Mouse (Mus musculus) adrenal gland, adult 18-20 months (tissue): ENCODE measurements around the gene Nrl. TPM values are rescaled to one million over a fixed set of nuclear protein-coding genes. Genes with fewer than 3 reads are reported as not detected.
A peak's percentile ranks its signal among the peaks of the same experiment; 100 is the strongest.

ENCODE experiments used
- DNase-seq, 2 experiments: peaks; one replicate each; pipeline ENCODE4 v3.0.0; 2021 to 2022; ENCODE audit warnings: low spot score in 2 of 2
- total RNA-seq, 2 experiments: library from RNA; stranded (reverse); gene quantifications; 1 replicate in 1 of 2; 2 replicates in 1 of 2; pipeline ENCODE4 v1.2.3; 2021

The Nrl gene
- total RNA-seq, 2 experiments from 2014 or later, result not detected

DNA sequence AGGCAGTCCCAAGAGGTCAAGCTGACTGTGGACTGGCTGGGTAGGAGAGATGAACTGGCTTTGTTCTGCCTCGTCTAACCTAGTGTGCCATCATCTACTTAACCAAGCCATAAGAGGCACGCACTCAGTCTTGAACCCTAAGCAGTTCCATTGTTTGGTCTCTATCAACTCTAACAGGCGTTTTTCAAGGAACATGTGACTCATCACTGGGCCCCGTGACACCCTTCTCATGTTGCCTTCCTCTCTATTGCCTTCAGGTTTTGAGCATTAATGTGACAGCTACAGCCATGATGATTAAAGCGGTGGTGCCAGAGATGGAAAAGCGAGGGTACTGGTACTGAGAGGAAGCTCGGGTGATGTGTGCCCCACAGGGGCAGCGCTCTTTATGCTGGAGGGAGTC lies 37.9 kb downstream of the Nrl start:
- DNase-seq, result no peak

DNA sequence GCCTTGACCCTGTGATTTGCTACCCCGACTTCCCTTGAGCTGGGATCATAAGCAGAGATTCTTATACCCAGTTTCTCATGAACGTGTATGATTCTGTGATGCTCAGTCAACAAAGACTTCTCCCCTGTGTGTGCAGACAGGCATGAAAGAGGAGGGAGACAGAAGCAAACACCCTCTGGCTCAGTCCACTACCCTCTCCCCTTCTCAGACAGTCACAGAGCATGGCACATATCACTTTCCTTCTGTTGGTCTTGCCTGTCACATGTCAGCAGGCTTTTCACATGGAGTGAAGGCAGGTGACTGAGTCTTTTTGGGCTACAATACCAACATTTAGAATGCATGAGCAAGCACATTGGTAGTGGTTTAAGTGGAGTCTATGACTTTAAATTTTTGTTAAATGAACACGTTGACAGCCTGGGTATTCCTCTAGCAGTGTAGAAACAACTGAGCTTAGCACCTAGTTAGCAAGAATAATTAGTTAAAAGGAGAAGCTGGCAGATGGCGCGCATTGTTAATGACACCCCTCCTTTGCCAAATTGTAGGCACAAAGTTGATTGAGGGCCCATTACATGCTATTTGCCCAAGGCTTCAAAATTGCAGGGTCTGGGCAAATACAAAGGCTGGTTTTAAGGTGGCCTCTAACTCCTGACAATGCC lies 40.2 kb downstream of the Nrl start:
- no peak for DNase-seq

DNA sequence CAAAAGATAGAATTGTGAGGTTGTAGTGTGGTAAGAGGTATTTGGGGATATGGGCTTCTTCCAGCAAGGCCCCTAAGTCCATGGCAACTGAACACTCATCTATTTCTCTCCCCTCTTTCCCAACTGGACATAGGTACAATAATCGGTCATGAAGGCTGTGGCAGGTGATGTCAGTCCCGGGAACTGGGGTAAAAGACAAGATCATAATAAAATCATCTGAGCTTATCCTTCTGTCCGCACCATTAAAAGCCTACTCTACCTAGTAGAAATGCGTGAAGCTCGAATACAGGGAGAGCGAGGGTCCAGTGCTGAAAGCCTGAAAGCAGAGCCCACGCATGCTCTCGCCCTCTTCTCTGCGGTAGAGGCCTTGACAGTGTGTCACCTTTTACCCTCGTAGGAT lies 45.2 kb downstream of the Nrl start:
- no peak for DNase-seq

DNA sequence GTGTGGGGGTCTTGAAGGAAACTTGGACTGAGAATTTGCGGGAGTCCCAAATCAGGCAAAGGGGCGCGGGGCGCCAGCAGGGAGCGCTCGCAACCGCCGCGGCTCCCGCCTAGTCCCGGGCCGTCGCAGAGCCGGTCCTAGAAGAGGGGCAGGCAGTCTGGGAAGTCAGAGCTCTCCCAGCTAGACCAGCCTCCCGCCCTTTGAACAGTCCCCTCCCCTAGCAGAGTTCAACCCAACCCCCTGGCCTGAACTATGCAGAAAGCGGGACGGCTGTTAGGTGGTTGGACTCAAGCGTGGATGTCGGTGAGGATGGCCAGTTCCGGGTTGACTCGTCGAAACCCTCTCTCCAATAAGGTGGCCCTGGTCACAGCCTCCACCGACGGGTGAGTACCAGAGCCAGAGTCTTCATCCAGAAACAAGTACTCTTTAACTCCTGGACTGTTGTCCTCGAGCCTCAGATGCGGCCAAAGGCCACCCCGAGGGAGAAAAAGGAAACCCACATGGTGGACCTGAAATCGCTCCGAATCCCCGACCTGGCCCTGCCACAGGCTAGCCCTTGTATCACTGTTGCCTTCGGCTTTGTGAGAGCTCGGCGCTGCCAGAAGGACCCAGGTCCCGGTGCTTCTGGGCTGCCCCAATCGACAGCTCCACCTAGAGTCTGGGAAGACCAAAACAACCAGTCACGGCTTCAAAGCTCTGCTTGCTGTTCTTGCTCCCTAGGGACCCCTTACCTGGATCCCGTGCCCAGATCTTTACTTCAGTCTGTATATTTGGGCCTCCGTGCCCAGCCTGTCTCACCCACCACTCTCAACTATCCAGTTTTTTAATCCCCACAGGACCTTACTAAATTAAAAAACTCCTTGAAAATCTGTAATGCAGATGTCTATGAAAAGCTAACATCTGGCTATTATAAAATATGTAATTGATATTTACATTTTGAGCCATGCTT lies 45.9 kb downstream of the Nrl start, which contains the start of gene Dhrs4:
Gene Dhrs4 (plus strand): TSS at position 108 of the 949 bp plus-strand sequence.
- peak; percentile 69 to 70 for DNase-seq

DNA sequence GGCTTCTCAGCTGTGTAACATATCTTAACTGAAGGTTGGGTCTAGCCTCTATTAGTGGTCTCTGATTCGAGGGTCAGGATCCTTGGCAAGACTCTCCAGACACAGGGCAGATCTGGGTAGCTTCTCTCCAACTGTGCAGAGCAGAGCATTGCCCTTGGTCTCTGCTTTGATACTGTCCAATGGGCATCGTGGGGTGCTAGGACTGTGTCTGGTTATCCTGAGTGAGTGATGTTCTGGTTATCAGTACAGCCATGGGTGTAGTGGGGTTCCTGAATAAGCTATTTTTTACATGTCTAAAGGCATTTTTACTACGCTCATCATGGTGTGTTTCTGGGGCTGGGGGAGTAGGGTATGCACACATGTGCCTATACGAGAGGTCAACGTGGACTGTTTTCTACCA lies 47.0 kb downstream of the Nrl start:
- no peak for DNase-seq

DNA sequence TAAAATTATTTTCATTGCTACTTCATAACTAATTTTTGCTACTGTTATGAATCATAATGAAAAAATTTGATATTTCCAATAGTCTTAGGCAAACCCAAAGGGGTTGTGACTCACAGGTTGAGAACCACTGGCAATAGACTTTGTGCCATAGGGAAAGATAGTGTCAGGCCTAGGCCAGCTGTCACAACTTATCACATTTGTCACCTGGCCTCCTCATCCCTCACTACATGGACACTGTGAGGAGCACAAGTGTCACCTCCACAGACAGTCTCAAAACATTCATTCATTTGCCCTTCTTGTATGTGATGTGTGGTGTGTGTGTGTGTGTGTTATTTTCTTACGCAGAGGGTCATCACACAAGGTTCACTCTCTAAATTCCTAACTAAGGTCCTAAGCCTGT lies 47.4 kb downstream of the Nrl start:
- DNase-seq, result no peak

DNA sequence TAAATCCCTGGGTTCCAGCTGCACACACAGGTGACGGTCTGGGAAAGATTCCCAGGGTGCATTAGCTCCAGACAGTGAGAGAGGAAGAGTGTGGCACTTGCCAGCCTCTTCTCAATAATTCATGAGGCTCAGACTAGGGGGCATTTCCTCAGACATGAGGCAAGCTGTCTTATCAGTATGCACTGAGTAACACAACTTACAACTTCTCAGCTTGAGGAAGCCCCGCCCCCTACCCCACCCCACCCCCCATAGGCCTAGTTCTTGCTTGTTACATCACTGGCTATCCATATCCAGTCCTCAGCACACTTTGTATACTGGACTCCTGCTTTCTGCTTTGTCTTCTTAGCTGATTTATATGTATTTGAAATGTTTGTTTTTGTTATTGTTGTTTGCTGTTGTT lies 49.1 kb downstream of the Nrl start:
- no peak for DNase-seq

DNA sequence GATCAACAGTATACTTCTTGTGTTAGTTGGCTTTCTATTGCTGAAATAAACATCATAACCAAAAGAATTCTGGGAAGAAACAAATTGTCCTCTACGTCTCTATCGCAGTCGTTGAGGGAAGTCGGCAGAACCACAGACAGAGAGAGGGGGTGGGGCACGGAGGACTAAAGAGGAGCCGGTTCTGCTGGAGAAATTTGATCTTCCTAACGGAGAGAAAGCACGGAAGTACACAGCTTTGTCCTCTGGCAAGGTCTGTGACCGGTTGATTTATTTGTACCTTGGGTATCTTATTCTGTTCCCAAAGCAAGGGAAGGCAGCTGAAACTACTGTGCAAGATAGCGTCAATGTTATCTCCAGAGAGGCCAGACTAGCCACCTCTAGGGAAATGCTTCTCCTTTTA lies 54.0 kb downstream of the Nrl start:
- DNase-seq, result no peak

DNA sequence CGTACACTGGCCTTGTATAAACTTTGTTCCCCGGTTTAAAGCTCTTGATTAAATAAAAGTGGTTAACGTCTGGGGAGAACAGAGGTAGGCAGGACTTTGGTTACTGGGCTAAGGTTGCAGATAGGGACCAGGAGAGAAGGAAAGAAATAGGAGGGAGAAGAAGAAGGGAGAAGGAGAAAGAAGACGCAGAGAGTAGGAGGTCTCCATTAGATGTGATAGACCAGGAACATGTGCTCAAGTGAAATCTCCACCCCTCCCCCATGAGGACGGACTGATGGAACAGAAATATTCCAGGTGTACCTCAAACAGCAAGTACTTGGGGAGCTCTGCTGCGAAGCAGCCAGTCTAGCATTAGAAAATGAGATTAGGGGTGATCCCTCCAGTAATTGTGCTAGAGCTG lies 55.0 kb downstream of the Nrl start:
- DNase-seq, result no peak

DNA sequence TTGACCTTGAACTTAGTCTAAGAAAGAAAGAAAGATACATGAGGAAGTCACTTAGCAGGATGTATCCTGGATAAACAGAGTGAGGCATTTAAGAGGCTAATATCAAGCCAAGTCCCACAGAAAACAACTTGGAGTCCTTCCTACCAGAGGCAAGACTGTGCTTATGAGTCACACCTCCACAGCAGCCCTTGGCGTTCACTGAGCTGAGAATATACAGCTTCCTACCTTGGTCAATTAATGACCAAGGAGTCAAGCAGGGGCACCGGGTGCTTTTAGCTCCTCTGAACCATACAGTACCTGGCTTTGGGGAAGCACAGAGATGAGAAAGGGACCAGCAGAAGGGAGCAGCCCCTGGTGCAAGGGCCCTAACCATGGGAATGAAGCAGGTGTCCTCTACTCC lies 55.7 kb downstream of the Nrl start:
- DNase-seq, result no peak

Other genes starting within 250 kb of the Nrl start
- gene Dhrs4, start 46.2 kb downstream of the Nrl start, total RNA-seq, result 100 to 1,000 TPM in 1 of 2 experiments, 10 to 100 TPM in 1; 79.4 to 114 TPM
- gene Carmil3, start 34.3 kb downstream of the Nrl start, total RNA-seq, result 1 to 10 TPM; 4.8 to 5.4 TPM
- under 1 TPM in 1 of 2 experiments, not detected in 1; 0.13 TPM for gene Cpne6, start 14.5 kb downstream of the Nrl start, total RNA-seq
- gene Pck2, start 15.3 kb upstream of the Nrl start, total RNA-seq, result 10 to 100 TPM; 21.6 to 31.7 TPM
- gene Dcaf11, start 35.0 kb upstream of the Nrl start, total RNA-seq, result 100 to 1,000 TPM; 107 to 153 TPM
- 1 to 10 TPM in 1 of 2 experiments, not detected in 1; 1.5 TPM for gene A730061H03Rik, start 35.4 kb upstream of the Nrl start, total RNA-seq
- 1 to 10 TPM in 1 of 2 experiments, under 1 TPM in 1; 0.96 to 2.3 TPM for gene Fitm1, start 50.6 kb upstream of the Nrl start, total RNA-seq
- gene Psme1, start 53.1 kb upstream of the Nrl start, total RNA-seq, result 100 to 1,000 TPM; 231 to 367 TPM
- 10 to 100 TPM; 27.5 to 45.7 TPM for gene Emc9, start 60.3 kb upstream of the Nrl start, total RNA-seq
- 100 to 1,000 TPM; 400 to 422 TPM for gene Psme2, start 66.1 kb upstream of the Nrl start, total RNA-seq
- gene Rnf31, start 66.7 kb upstream of the Nrl start, total RNA-seq, result 10 to 100 TPM; 28.1 to 36.0 TPM
- 10 to 100 TPM; 20.0 to 26.2 TPM for gene Irf9, start 78.6 kb upstream of the Nrl start, total RNA-seq
- gene Rec8, start 93.1 kb upstream of the Nrl start, total RNA-seq, result 1 to 10 TPM; 3.5 to 7.4 TPM
- gene Ipo4, start 111.0 kb upstream of the Nrl start, total RNA-seq, result 100 to 1,000 TPM in 1 of 2 experiments, 10 to 100 TPM in 1; 95.4 to 122 TPM
- gene Gm49378, start 112.9 kb upstream of the Nrl start, total RNA-seq, result 1 to 10 TPM in 1 of 2 experiments, not detected in 1; 2.1 TPM
- gene Tm9sf1, start 118.8 kb upstream of the Nrl start, total RNA-seq, result 10 to 100 TPM; 70.2 to 84.9 TPM
- gene Tssk4, start 125.2 kb upstream of the Nrl start, total RNA-seq, result 1 to 10 TPM in 1 of 2 experiments, under 1 TPM in 1; 0.58 to 1.2 TPM
- gene Mdp1, start 135.5 kb upstream of the Nrl start, total RNA-seq, result 10 to 100 TPM; 37.1 to 59.5 TPM
- 10 to 100 TPM; 24.0 to 24.5 TPM for gene Gmpr2, start 147.0 kb upstream of the Nrl start, total RNA-seq
- gene Nedd8, start 147.1 kb upstream of the Nrl start, total RNA-seq, result 100 to 1,000 TPM; 312 to 368 TPM
- gene Tinf2, start 156.8 kb upstream of the Nrl start, total RNA-seq, result 10 to 100 TPM; 34.3 to 59.4 TPM
- under 1 TPM; 0.29 to 0.30 TPM for gene Tgm1, start 188.9 kb upstream of the Nrl start, total RNA-seq
- gene Rabggta, start 197.3 kb upstream of the Nrl start, total RNA-seq, result 10 to 100 TPM; 15.9 to 20.0 TPM
- 10 to 100 TPM; 60.4 to 72.0 TPM for gene Dhrs1, start 220.7 kb upstream of the Nrl start, total RNA-seq
- 10 to 100 TPM; 14.0 to 14.3 TPM for gene Nop9, start 220.7 kb upstream of the Nrl start, total RNA-seq
- gene Cideb, start 233.5 kb upstream of the Nrl start, total RNA-seq, result 1 to 10 TPM in 1 of 2 experiments, under 1 TPM in 1; 0.76 to 2.3 TPM
- gene Ltb4r2, start 236.4 kb upstream of the Nrl start, total RNA-seq, result not detected
- under 1 TPM; 0.42 to 0.50 TPM for gene Ltb4r1, start 241.0 kb upstream of the Nrl start, total RNA-seq